Mouse (Mus musculus) brain, adult 2 months (tissue): ENCODE results near the gene Serpine2.

Experiments
- DNase-seq: peaks from one replicate; pipeline ENCODE4 v3.0.0; 2011; ENCODE audit warnings: low read depth, low spot score

The Serpine2 gene

GRCm38 (mm10) chr1:79757161-79757560, 103.8 kb downstream of the Serpine2 start:
- DNase-seq, result no peak

GRCm38 (mm10) chr1:79756417-79756816, 104.6 kb downstream of the Serpine2 start:
- no peak for DNase-seq

GRCm38 (mm10) chr1:79755376-79755775, 105.6 kb downstream of the Serpine2 start:
- DNase-seq, result no peak

DNA sequence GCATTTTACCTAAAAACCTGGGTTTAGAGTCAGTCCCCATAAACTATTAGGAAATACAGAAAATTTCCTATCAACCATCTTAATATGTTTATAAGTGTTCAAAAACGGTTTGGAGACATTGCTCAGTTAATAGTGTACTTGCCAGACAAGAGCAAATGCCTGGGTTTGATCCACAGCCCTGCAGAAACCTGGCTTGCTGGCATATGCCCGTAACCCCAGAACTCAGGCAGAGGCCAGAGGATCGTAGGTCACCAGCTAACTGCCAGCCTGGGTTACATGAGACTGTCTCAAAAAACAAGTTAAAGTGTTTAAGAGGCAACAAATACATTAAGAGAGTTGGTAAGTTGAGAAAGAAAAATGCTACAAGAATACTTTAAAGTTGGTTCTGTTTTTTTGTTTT, 106.0 kb downstream of the Serpine2 start:
- no peak for DNase-seq

- no peak for DNase-seq
Measured at GRCm38 (mm10) chr1:79753456-79753855, 107.5 kb downstream of the Serpine2 start.

DNA sequence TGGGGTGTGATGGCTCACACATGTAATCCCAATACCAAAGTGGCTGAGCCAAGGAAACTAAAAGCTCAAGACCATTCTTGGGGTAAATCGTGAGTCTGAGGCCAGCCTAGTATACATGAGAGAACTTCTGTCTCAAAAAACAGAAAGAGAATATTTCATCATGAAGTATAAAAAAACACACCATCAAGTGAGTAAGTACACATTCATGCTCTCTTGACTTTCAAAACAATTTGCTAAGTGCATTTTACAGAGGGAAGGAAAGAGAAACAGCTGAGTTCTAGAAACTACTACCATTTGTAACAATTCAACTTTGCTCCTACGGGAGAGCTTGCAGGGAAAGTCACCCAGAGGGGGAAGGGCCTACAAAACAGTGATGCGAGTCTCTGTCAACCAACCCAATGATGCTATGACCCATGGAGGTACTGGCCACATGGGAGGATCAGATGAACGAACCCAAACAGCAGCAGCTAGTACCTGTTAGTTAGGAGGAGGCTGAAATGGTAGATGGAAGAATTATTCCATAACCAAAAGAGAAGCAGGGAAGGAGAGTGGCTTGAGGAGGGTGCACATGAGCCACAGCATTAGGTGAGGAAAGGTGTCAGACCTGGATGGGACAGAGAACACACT, 108.2 kb downstream of the Serpine2 start:
- DNase-seq, result no peak

DNA sequence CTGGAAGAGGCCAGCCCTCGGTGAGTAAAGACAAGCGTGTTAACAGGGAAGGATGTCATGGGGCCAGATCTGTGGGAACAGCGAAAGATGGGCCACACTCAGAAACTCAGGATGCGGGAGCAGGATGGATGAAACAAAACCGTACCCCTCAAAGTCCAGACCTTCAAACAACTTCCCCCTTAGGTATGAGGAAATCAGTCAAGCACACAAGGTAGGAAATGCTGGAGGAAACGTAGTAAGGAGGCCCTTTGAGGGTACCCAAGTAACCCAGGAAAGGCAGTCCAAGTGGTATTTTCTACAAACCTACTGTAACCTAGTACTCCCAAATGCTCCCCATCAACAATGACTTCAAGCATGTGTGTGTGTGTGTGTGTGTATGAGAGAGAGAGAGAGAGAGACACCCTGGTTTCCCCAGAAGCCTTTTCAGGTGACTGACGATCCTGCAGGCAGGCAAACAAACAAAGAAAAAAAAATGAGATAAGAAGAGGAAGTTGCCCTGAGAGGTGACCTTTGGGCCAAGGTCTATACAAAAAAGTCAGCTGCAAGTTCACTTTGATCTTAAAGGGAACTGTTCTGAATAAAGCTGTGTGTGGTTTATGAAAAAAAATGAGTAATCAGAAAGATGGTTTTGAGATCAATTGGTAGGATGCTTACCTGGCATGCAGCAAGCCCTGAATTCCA, 108.8 kb downstream of the Serpine2 start:
- DNase-seq, result no peak

DNA sequence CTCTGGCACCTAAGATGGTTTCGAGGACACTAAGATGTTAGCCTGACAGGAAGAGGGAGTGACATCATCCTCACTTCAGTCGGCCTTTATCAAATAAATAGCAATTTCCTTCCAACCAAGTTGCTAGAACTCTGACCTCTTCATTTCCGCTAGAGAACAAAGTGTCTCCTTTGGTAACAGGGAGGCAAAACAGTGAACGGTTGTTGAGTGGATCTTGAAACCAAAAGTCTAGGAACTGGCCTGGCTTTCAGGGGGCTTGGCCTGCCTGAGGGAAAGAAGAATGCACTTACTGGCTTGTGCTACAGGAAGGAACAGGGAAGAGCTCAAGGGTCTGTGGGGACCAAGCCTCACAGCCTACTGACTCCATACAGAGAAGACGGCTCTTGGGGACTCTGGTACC, 109.8 kb downstream of the Serpine2 start:
- DNase-seq, result no peak

DNA sequence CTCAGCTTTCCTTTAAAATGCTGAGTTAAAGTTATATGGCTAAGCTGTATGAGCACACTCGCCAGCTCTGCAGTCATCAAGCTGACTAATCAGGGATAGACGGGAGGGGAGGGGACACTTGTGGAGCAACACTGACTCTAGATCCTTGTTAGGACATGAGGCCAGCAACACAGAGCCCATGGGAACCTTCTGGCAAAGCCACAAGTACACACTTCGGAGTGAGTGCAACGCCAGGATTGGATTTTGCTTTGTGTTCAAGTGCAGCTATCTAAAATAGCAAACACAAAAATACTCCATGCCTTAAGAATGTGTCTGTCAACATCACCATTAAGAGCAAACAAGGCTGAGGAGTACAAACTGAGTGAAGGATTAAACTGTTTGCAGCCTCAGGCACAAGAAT, 114.9 kb downstream of the Serpine2 start:
- no peak for DNase-seq
